Mouse (Mus musculus): ENCODE results near the gene Hsph1. TPM values are rescaled to one million over a fixed set of nuclear protein-coding genes. Genes with fewer than 3 reads are reported as not detected.

Gene Hsph1
- polyA plus RNA-seq (2015; fragmentation: Nextera tagmentation; extraction: Ambion mirVana) = 26.4 and 28.6 TPM in 2 replicates

- no peaks in the 10 kb centered on the region for H3K9me3 ChIP-seq (replicated peaks)
- peak; percentile 98 for ATAC-seq (replicated peaks; ENCODE audit: insufficient number of reproducible peaks, insufficient read depth, low FRiP score, low read depth)
- H3K36me3 ChIP-seq = peaks cover 12% of the 10 kb centered on the region
- peak within 1 kb of the TSS; percentile 90 for H3K4me2 ChIP-seq
- H3K27me3 ChIP-seq = no peaks in the 10 kb centered on the region
- peak within 1 kb of the TSS; percentile 59 for H3K9ac ChIP-seq
- H3K27ac ChIP-seq = peak within 1 kb of the TSS; percentile 71
- WGBS = under 1% methylated on average over 55 of the region's 60 CpGs
- peak within 1 kb of the TSS; percentile 72 for H3K4me3 ChIP-seq
- peaks cover 19% of the 10 kb centered on the region for H3K4me1 ChIP-seq (replicated peaks)
Observed at GRCm38 (mm10) chr5:149636075-149636920, at the start of gene Hsph1. Gene Hsph1 (minus strand): TSS chr5:149636376.

DNA sequence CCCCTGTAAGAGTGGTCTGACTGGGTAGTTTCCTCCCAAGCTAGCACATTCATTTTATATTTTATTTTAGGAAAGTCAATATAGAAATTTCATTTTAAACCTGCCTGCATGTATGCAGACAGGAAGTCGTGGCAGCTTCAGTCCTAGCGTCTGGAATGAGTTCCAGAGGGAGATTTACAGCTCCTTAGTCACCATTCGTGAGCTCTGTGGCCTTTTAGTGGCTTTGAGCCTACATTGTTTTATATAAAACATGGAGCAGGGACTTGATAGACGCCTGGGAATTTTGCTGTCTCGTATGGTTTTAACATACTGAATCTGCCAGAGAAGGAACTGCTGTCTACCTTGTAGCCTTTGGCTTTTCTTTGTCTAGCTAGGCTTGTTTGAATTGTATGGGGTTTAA lies 44.8 kb upstream of the Hsph1 start:
- ATAC-seq (replicated peaks; ENCODE audit: insufficient number of reproducible peaks, insufficient read depth, low FRiP score, low read depth) = no peak
- H3K4me3 ChIP-seq = no peak overlapping the region
- no peak overlapping the region for H3K9ac ChIP-seq
- no peaks in the 10 kb centered on the region for H3K9me3 ChIP-seq (replicated peaks)
- H3K4me2 ChIP-seq = no peak overlapping the region
- 68% methylated on average over 5 of the region's 5 CpGs for WGBS
- H3K27ac ChIP-seq = no peak overlapping the region
- H3K36me3 ChIP-seq = no peaks in the 10 kb centered on the region
- H3K4me1 ChIP-seq (replicated peaks) = peaks cover 11% of the 10 kb centered on the region
- peaks cover 3% of the 10 kb centered on the region; the same call in 1 of the 2 replicates for H3K27me3 ChIP-seq

DNA sequence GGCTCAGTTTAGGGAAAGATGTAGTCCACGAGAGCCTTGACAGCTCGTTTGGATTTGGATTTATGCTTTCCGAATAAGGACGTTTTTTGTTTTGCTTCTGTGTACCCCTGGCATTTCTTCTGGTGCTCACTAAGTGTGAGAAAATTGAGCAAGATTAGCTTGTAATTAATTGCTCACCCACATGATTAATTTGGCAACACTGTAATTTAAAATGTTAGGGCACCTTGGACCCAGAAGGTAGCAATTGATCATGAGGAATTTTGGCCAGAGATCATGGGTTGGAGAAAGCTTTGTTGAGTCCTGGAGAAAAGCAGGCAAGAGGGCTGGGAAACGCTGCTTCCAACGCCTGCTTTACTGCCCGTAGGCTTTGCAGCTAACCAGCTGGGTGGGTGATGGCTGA lies 43.7 kb upstream of the Hsph1 start:
- Histone ChIP-seq H3K4me3 (no peak overlapping the region), H3K4me2 (no peak overlapping the region), H3K9ac (no peak overlapping the region), H3K27ac (no peak overlapping the region), H3K27me3 (peaks cover 3% of the 10 kb centered on the region; the same call in 1 of the 2 replicates), H3K9me3 (replicated peaks) (no peaks in the 10 kb centered on the region), H3K4me1 (replicated peaks) (peaks cover 11% of the 10 kb centered on the region), H3K36me3 (no peaks in the 10 kb centered on the region)
- no peak for ATAC-seq (replicated peaks; ENCODE audit: insufficient number of reproducible peaks, insufficient read depth, low FRiP score, low read depth)
- WGBS = 76% methylated on average over 7 of the region's 7 CpGs

GRCm38 (mm10) chr5:149679362-149679761 lies 43.2 kb upstream of the Hsph1 start:
- Histone ChIP-seq H3K36me3 (no peaks in the 10 kb centered on the region), H3K4me2 (peak overlapping the region; percentile 95), H3K27me3 (peaks cover 3% of the 10 kb centered on the region; the same call in 1 of the 2 replicates), H3K4me3 (peak overlapping the region; percentile 88), H3K9me3 (replicated peaks) (no peaks in the 10 kb centered on the region), H3K9ac (no peak overlapping the region), H3K27ac (no peak overlapping the region), H3K4me1 (replicated peaks) (peaks cover 11% of the 10 kb centered on the region)
- no peak for ATAC-seq (replicated peaks; ENCODE audit: insufficient number of reproducible peaks, insufficient read depth, low FRiP score, low read depth)
- 16% methylated on average over 12 of the region's 12 CpGs for WGBS

GRCm38 (mm10) chr5:149678990-149679348 lies 42.8 kb upstream of the Hsph1 start:
- Histone ChIP-seq H3K27ac (no peak overlapping the region), H3K4me3 (peak overlapping the region; percentile 88), H3K4me2 (peak overlapping the region; percentile 95), H3K36me3 (no peaks in the 10 kb centered on the region), H3K9me3 (replicated peaks) (no peaks in the 10 kb centered on the region), H3K4me1 (replicated peaks) (peaks cover 11% of the 10 kb centered on the region), H3K9ac (peak overlapping the region; percentile 88), H3K27me3 (peaks cover 3% of the 10 kb centered on the region; the same call in 1 of the 2 replicates)
- ATAC-seq (replicated peaks; ENCODE audit: insufficient number of reproducible peaks, insufficient read depth, low FRiP score, low read depth) = 0 out of 2 replicates have a peak, but pooled peaks have one; percentile 1
- under 1% methylated on average over 15 of the region's 15 CpGs for WGBS

DNA sequence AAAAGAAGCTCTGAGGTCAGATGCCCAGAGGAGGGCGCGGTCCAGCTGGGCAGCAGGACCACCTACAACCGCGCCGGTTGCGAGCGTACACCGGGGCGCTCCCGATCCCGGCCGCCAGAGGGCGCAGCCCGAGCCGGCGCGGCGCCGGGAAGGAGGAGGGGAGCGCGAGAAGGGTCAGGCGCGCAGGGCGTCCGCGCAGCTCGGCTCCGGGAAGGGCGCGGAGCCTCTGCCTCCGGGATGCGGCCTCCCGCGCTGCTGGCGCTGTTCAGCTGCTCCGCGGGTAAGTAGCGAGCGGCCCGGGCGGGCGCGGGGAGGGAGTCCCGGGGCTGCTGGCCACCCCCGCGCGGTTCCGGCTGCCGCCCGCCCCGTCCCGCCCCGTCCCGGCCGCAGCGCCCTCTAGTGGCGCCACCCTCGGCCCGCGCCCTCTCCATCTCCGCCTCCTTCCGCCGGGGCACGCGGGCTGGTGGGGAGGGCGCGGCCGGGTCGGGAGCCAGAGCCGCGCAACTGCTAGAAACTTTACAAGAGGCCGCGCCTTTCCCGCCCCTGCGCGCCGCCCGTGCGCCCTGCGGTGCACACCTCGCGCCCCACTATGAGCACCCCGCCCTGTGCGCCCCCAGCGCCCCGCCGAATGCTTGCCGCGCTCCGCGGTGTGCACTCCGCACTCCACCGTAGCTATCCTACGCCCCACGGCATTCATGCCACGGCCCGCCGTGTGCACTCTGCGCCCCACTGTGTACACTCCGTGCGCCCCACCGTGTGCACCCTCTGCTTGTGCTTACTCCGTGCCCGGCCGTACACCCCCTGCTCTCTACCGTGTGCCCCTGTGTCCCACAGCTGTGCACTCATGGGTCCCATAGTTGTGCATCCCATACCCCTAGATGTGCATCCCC lies 42.2 kb upstream of the Hsph1 start, which contains the start of gene B3glct:
B3glct (plus strand) TSS at position 131 of the 890 bp plus-strand sequence.
- H3K36me3 ChIP-seq = no peaks in the 10 kb centered on the region
- peak; percentile 93 for ATAC-seq (replicated peaks; ENCODE audit: insufficient number of reproducible peaks, insufficient read depth, low FRiP score, low read depth)
- H3K9ac ChIP-seq = peak within 1 kb of the TSS; percentile 88
- H3K27ac ChIP-seq = peak within 1 kb of the TSS; percentile 81
- H3K4me3 ChIP-seq = peak within 1 kb of the TSS; percentile 88
- WGBS = under 1% methylated on average over 81 of the region's 106 CpGs
- peak within 1 kb of the TSS; percentile 95 for H3K4me2 ChIP-seq
- peaks cover 11% of the 10 kb centered on the region for H3K4me1 ChIP-seq (replicated peaks)
- no peaks in the 10 kb centered on the region for H3K9me3 ChIP-seq (replicated peaks)
- H3K27me3 ChIP-seq = peaks cover 3% of the 10 kb centered on the region; the same call in 1 of the 2 replicates

DNA sequence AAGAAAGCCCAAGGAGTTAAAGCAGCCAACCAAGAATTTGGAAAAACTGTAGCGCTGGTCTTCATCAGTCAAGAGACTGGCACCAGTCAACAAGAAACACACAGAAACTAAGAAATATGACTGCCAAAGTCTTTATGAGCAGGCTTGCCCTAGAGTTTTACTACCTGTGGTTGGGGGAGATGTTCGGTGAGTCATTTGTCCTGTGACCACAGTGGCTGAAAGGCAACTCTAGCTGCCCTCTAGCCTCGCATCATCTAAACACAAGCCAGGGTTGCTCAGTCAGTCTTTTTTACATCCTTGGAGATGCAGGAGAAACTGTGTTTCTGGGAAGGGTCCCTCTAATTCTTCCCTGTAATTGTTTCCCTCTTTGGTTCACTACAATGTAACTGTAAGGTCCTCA lies 41.0 kb upstream of the Hsph1 start:
- H3K9ac ChIP-seq = no peak overlapping the region
- WGBS = 83% methylated on average over 3 of the region's 3 CpGs
- H3K27me3 ChIP-seq = peaks cover 3% of the 10 kb centered on the region; the same call in 1 of the 2 replicates

GRCm38 (mm10) chr5:149663417-149663816 lies 27.2 kb upstream of the Hsph1 start:
- WGBS = 68% methylated on average over 5 of the region's 5 CpGs
- no peak for ATAC-seq (replicated peaks; ENCODE audit: insufficient number of reproducible peaks, insufficient read depth, low FRiP score, low read depth)

More for the DNA sequence above, 41.0 kb upstream of the Hsph1 start:
- Histone ChIP-seq H3K27ac (no peak overlapping the region), H3K4me2 (no peak overlapping the region), H3K9me3 (replicated peaks) (no peaks in the 10 kb centered on the region), H3K4me1 (replicated peaks) (peaks cover 11% of the 10 kb centered on the region), H3K36me3 (no peaks in the 10 kb centered on the region), H3K4me3 (no peak overlapping the region)
- ATAC-seq (replicated peaks; ENCODE audit: insufficient number of reproducible peaks, insufficient read depth, low FRiP score, low read depth) = no peak

DNA sequence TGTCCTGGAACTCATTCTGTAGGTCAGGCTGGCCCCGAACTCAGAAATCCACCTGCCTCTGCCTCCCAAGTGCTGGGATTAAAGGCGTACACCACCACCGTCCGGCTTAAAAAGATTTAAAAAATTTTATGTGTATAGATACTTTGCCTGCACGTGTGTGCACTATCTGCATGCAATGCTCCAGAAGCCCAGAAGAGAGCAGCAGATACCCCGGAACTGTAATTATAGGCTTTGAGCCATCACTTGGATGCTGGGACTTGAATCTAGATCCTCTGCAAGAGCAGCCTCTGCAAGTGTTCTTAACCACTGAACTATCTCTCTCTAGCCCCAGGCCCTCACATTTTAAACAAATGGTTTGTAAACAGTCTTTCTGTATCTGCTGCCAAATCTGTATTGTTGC lies 26.8 kb upstream of the Hsph1 start:
- Histone ChIP-seq H3K9ac (no peak overlapping the region), H3K9me3 (replicated peaks) (no peaks in the 10 kb centered on the region), H3K4me1 (replicated peaks) (no peaks in the 10 kb centered on the region), H3K4me2 (no peak overlapping the region), H3K27me3 (no peaks in the 10 kb centered on the region), H3K27ac (no peak overlapping the region), H3K36me3 (no peaks in the 10 kb centered on the region), H3K4me3 (no peak overlapping the region)
- 89% methylated on average over 6 of the region's 6 CpGs for WGBS
- ATAC-seq (replicated peaks; ENCODE audit: insufficient number of reproducible peaks, insufficient read depth, low FRiP score, low read depth) = no peak

More at GRCm38 (mm10) chr5:149663417-149663816, 27.2 kb upstream of the Hsph1 start:
- no peak overlapping the region for H3K4me2 ChIP-seq
- H3K36me3 ChIP-seq = no peaks in the 10 kb centered on the region
- no peaks in the 10 kb centered on the region for H3K9me3 ChIP-seq (replicated peaks)
- no peak overlapping the region for H3K27ac ChIP-seq
- no peak overlapping the region for H3K4me3 ChIP-seq
- no peaks in the 10 kb centered on the region for H3K27me3 ChIP-seq
- no peaks in the 10 kb centered on the region for H3K4me1 ChIP-seq (replicated peaks)
- no peak overlapping the region for H3K9ac ChIP-seq

- no peak overlapping the region for H3K4me2 ChIP-seq
- H3K27me3 ChIP-seq = no peaks in the 10 kb centered on the region
- no peak overlapping the region for H3K27ac ChIP-seq
- H3K4me1 ChIP-seq (replicated peaks) = no peaks in the 10 kb centered on the region
- H3K36me3 ChIP-seq = no peaks in the 10 kb centered on the region
- no peak overlapping the region for H3K9ac ChIP-seq
- ATAC-seq (replicated peaks; ENCODE audit: insufficient number of reproducible peaks, insufficient read depth, low FRiP score, low read depth) = no peak
- no peaks in the 10 kb centered on the region for H3K9me3 ChIP-seq (replicated peaks)
- no peak overlapping the region for H3K4me3 ChIP-seq
- 83% methylated on average over 6 of the region's 6 CpGs for WGBS
Observed at GRCm38 (mm10) chr5:149661428-149661827, 25.3 kb upstream of the Hsph1 start.

DNA sequence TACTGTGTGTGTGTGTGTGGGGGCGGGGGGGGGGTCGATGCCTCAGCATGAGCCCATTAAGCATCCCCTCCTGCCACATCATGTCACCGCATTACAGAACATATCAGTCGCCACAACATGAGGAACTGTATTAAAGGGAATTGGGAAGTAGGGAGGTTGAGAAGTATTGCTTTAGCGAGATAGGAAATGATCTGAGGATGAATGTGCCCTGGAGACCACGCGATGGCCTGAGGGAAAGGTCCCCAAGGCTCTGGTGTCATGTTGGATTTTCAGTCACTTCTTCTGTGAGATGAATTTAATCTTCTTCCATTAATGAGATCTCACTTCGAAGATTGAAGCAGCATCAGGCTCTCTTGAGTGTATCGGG lies 23.2 kb upstream of the Hsph1 start:
- Histone ChIP-seq H3K4me2 (no peak overlapping the region), H3K36me3 (no peaks in the 10 kb centered on the region), H3K4me1 (replicated peaks) (no peaks in the 10 kb centered on the region), H3K9me3 (replicated peaks) (no peaks in the 10 kb centered on the region), H3K4me3 (no peak overlapping the region), H3K9ac (no peak overlapping the region), H3K27me3 (no peaks in the 10 kb centered on the region), H3K27ac (no peak overlapping the region)
- 53% methylated on average over 9 of the region's 9 CpGs for WGBS
- no peak for ATAC-seq (replicated peaks; ENCODE audit: insufficient number of reproducible peaks, insufficient read depth, low FRiP score, low read depth)

Measured in heart, embryonic 15.5 days (tissue).